Mouse (Mus musculus) neutrophil, adult 59 days (primary cell): ENCODE results near the gene Adam10. TPM values are rescaled to one million over a fixed set of nuclear protein-coding genes. Genes with fewer than 3 reads are reported as not detected.

ENCODE experiments used
- total RNA-seq, 2 experiments: library from RNA; stranded (reverse); gene quantifications; 1 replicate in 1 of 2; 2 replicates in 1 of 2; pipeline ENCODE4 v1.2.4; 2023

Gene Adam10
- total RNA-seq = 10 to 100 TPM; 73.7 to 81.2 TPM

DNA sequence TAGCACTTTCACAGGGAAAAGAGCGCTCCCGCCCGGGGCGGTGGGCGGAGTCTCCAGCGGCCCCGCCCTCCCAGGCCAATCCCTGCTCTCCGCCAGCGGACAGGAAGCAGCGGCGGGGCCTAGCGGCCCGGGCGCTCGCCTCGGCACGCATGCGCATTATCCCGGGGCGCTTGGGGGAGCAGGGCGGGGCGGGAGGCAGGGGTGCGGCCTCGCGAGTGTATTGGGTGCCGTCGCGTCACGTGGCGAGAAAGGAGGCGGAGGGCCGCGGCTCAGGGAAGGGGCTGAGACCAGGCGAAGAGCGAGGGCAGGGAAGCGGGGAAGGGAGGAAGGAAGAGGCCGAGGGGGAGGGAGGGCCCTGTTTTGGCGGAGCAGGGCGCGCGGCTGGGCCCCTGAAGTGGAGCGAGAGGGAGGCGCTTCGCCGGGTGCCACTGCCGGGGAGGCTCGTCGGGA is at the start of gene Adam10:
Gene Adam10, plus strand, starts transcription at position 316 of the 450 bp plus-strand sequence.

DNA sequence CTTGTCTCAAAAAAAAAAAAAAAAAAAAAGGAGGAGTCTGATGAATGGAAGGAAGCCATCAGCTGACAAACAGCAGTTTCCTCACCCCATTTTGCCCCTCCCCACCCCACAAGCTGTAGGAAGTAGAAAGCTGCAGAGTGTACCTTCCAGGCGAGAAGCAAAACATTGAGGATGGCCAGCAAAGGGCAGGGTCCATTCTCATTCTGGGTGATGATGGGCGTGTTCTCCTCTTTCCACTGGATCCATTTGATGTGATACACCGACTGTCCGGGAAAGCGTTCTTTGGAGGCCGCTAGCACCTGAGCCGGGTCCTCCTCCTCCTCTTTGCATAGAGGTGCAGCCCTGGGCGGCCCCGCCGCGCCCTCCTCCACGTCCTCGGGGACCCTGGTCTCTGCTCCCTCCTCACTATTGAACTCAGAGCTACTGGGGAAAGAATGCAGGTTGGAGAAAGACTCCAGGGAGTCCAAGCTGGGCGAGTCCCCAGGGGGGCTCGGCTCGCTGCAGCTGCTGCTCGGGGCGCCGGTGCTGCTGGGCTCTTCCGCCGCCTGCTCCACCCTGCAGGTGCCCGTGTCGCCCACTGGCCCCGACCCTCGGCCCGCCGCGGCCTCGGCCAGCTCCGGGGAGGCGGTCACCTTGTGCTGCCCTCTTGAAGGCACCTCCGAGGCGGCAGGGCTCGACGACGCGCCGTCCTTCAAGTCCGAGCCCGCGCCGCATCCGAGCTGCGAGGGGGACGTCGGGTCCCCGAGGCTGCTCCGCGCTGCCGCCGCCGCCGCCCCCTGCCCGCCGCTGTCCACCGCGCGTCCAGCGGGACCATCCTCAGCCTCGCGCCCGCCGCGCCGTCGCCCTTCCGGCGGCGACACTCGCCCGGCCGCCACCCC is 22.4 kb upstream of the Adam10 start, which contains the start of gene Gm10642:
Gene Gm10642, plus strand, starts transcription at position 122 of the 878 bp plus-strand sequence.

DNA sequence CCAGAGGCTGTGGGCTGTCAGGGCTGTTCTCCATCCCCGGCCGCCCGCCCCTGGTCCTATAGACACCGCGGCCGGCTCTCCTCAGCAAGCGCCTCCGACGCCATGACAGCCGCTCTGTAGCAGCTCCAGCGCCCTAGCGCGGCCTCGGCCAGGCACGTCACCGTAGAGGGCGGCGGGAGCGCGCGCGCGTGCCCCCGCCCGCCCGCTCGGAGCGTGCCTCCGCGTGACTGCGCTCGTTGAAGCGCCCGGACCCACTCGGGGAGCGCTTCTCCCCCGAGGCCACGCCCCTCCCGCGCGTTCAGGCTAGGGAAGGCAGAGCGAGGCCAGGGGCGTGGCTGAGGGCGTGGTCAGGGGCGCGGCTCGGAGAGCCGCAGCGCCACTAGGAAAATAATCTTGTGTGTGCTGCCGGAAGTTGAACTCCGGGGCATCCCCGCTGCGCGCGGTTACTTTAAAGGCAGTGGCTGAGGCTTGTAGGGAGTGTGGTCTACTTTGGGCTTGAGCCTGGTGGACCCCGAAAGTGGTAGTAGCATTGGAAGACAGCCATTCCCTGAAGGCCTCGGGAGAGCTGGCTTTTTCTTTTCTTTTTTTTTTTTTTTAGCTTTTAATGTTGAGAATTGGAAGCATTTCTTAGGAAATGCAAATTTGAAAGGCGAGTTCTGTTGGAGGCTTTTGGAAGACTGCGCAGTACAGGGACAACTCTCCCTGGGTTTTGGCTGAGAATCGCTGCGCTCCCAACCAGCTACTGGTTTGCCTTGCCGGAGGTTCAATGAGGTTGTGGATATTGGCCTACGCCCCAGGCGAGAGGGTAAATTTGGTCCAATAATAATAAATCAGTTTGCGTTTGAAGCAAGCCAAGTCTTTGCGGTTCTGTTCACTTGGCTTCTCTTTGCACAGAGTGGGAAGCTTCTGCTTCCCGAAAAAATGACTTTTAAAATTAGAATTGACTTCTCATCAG is 21.5 kb upstream of the Adam10 start, which contains the start of gene Mindy2:
Gene Mindy2, minus strand, starts transcription at position 162 of the 955 bp plus-strand sequence.

Other genes with a start within 250 kb of the Adam10 start
- gene Rnf111, start 175.3 kb upstream of the Adam10 start, total RNA-seq = 10 to 100 TPM; 65.3 to 69.0 TPM
- 10 to 100 TPM; 35.9 to 41.0 TPM for gene Sltm, start 136.2 kb upstream of the Adam10 start, total RNA-seq
- gene Gm10642, start 22.7 kb upstream of the Adam10 start, total RNA-seq = 1 to 10 TPM; 2.5 to 3.8 TPM
- 10 to 100 TPM; 37.5 to 37.8 TPM for gene Mindy2, start 21.8 kb upstream of the Adam10 start, total RNA-seq